ENCODE assay signal across 9 mouse cellular contexts in genomic region chr15:88867368-88868023, GRCm38 (mm10). TPM values are rescaled to one million over a fixed set of nuclear protein-coding genes. Genes with fewer than 3 reads are reported as not detected.
DNase-seq lines count a peak whose midpoint lies in the region; ATAC-seq lines count a peak whose summit lies in the region.
"Had no signal": no experiment of that assay in that cellular context is flagged by ENCODE, and none has a peak within 500 bp of the region (broad histone marks: within the 10 kb centered on the region; RNA-seq: fewer than 3 reads in every experiment).

No protein-coding gene starts in this region.

- H3K36me3 ChIP-seq in hindbrain, embryonic 16.5 days (ENCODE audit: control insufficient read depth, insufficient read depth, low read length), result peaks cover 16% of the 10 kb centered on the region
- peaks cover 43% of the 10 kb centered on the region for H3K36me3 ChIP-seq in hindbrain, embryonic 13.5 days
- H3K36me3 ChIP-seq in heart, embryonic 15.5 days, result peaks cover 22% of the 10 kb centered on the region
- peaks cover 32% of the 10 kb centered on the region for H3K36me3 ChIP-seq in limb, embryonic 13.5 days

- H3K9ac ChIP-seq in hindbrain, embryonic 16.5 days (ENCODE audit: low read depth, low read length), result no peak overlapping the region; the same call in 1 of the 2 replicates
- no peak overlapping the region for H3K9ac ChIP-seq in hindbrain, embryonic 13.5 days
- H3K9ac ChIP-seq in heart, embryonic 15.5 days, result 0 out of 2 replicates have a peak overlapping the region, but pooled peaks have one; percentile 19
- H3K9ac ChIP-seq in limb, embryonic 13.5 days, result peak overlapping the region; percentile 25; the same call in 1 of the 2 replicates
- H3K9ac ChIP-seq: midbrain, embryonic 12.5 days had no signal

- H3K4me3 ChIP-seq in hindbrain, embryonic 16.5 days (ENCODE audit: low read length), result no peak overlapping the region
- no peak overlapping the region for H3K4me3 ChIP-seq in hindbrain, embryonic 13.5 days
- H3K4me3 ChIP-seq in heart, embryonic 15.5 days, result no peak overlapping the region
- no peak overlapping the region for H3K4me3 ChIP-seq in limb, embryonic 13.5 days
- H3K4me3 ChIP-seq: midbrain, embryonic 12.5 days had no signal

- H3K27ac ChIP-seq in hindbrain, embryonic 16.5 days (ENCODE audit: low read depth, low read length), result peak overlapping the region; percentile 54; the same call in 1 of the 2 replicates
- H3K27ac ChIP-seq in hindbrain, embryonic 13.5 days, result no peak overlapping the region
- H3K27ac ChIP-seq in heart, embryonic 15.5 days, result peak overlapping the region; percentile 95
- H3K27ac ChIP-seq in limb, embryonic 13.5 days, result peak overlapping the region; percentile 61
- H3K27ac ChIP-seq: midbrain, embryonic 12.5 days had no signal

- DNase-seq in adrenal gland, postnatal 10 days, result peak; percentile 72
- DNase-seq in yolk sac, embryonic 10.5 days (ENCODE audit: low spot score), result peak; percentile 90
- DNase-seq in frontal cortex, adult 2 months (ENCODE audit: extremely low spot score in 1 of 2, low spot score in 1 of 2), result no peak
- DNase-seq in left cerebral cortex, adult 8-10 months (ENCODE audit: low spot score in 2 of 2), result no peak

- H3K4me2 ChIP-seq in hindbrain, embryonic 16.5 days (ENCODE audit: low read length), result no peak overlapping the region
- H3K4me2 ChIP-seq in hindbrain, embryonic 13.5 days, result no peak overlapping the region
- H3K4me2 ChIP-seq in heart, embryonic 15.5 days, result peak overlapping the region; percentile 47
- no peak overlapping the region for H3K4me2 ChIP-seq in limb, embryonic 13.5 days (replicated peaks)
- H3K4me2 ChIP-seq: midbrain, embryonic 12.5 days had no signal

- peaks cover 16% of the 10 kb centered on the region for H3K4me1 ChIP-seq in hindbrain, embryonic 16.5 days (ENCODE audit: control insufficient read depth, insufficient read depth, low read depth, low read length)
- peaks cover 24% of the 10 kb centered on the region for H3K4me1 ChIP-seq in hindbrain, embryonic 13.5 days (replicated peaks)
- peaks cover 46% of the 10 kb centered on the region for H3K4me1 ChIP-seq in heart, embryonic 15.5 days (replicated peaks)
- peaks cover 46% of the 10 kb centered on the region for H3K4me1 ChIP-seq in limb, embryonic 13.5 days

- no peak for ATAC-seq in hindbrain, embryonic 16.5 days
- ATAC-seq in hindbrain, embryonic 13.5 days (ENCODE audit: low FRiP score), result no peak
- ATAC-seq in heart, embryonic 15.5 days (replicated peaks; ENCODE audit: insufficient number of reproducible peaks, insufficient read depth, low FRiP score, low read depth), result peak; percentile 39
- no peak for ATAC-seq in limb, embryonic 13.5 days (ENCODE audit: low FRiP score, low read depth)

- no peaks in the 10 kb centered on the region for H3K9me3 ChIP-seq in hindbrain, embryonic 16.5 days (ENCODE audit: control insufficient read depth, low read length)
- no peaks in the 10 kb centered on the region for H3K9me3 ChIP-seq in hindbrain, embryonic 13.5 days
- no peaks in the 10 kb centered on the region for H3K9me3 ChIP-seq in heart, embryonic 15.5 days (replicated peaks)
- no peaks in the 10 kb centered on the region for H3K9me3 ChIP-seq in limb, embryonic 13.5 days
- H3K9me3 ChIP-seq: midbrain, embryonic 12.5 days had no signal

- no peaks in the 10 kb centered on the region for H3K27me3 ChIP-seq in hindbrain, embryonic 16.5 days (replicated peaks; ENCODE audit: control insufficient read depth, insufficient read depth, low read length)
- H3K27me3 ChIP-seq in hindbrain, embryonic 13.5 days, result no peaks in the 10 kb centered on the region
- no peaks in the 10 kb centered on the region for H3K27me3 ChIP-seq in heart, embryonic 15.5 days
- H3K27me3 ChIP-seq in limb, embryonic 13.5 days, result no peaks in the 10 kb centered on the region
- H3K27me3 ChIP-seq: midbrain, embryonic 12.5 days had no signal

- 40% methylated on average over 5 of the region's 5 CpGs for WGBS in hindbrain, embryonic 16.5 days
- WGBS in hindbrain, embryonic 13.5 days, result 39% methylated on average over 5 of the region's 5 CpGs
- WGBS in heart, embryonic 15.5 days, result 12% methylated on average over 5 of the region's 5 CpGs
- WGBS in limb, embryonic 13.5 days, result 21% methylated on average over 5 of the region's 5 CpGs

RNA-seq across cellular contexts. Expression of gene Pim3, which starts 5.5 kb away (rescaled TPM):
- polyA plus RNA-seq in hindbrain, embryonic 16.5 days (2015; fragmentation: Nextera tagmentation; extraction: Ambion mirVana), result 71.4 and 77.4 TPM in 2 replicates
- polyA plus RNA-seq in hindbrain, embryonic 13.5 days (2015; fragmentation: Nextera tagmentation; extraction: Ambion mirVana), result 45.6 and 47.2 TPM in 2 replicates
- total RNA-seq in adrenal gland, postnatal 10 days (2021), result 10 to 100 TPM; 41.2 to 76.8 TPM
- 61.4 and 71.9 TPM in 2 replicates for polyA plus RNA-seq in heart, embryonic 15.5 days (2015; fragmentation: Nextera tagmentation; extraction: Ambion mirVana)
- 50.7 and 52.2 TPM in 2 replicates for polyA plus RNA-seq in limb, embryonic 13.5 days (2015; fragmentation: Nextera tagmentation; extraction: Ambion mirVana)
- polyA plus RNA-seq in frontal cortex, adult 2 months (2012; rRNA removed), result 13.6 and 22.2 TPM in 2 replicates
- 10 to 100 TPM; 36.8 to 55.1 (median 43.8) TPM for total RNA-seq in left cerebral cortex, adult 8-10 months (2022)

RNA-seq across cellular contexts. Expression of gene Creld2, which starts 48.0 kb away (rescaled TPM):
- 61.0 and 61.9 TPM in 2 replicates for polyA plus RNA-seq in hindbrain, embryonic 16.5 days (2015; fragmentation: Nextera tagmentation; extraction: Ambion mirVana)
- 57.1 and 60.0 TPM in 2 replicates for polyA plus RNA-seq in hindbrain, embryonic 13.5 days (2015; fragmentation: Nextera tagmentation; extraction: Ambion mirVana)
- 10 to 100 TPM; 26.6 to 34.4 TPM for total RNA-seq in adrenal gland, postnatal 10 days (2021)
- polyA plus RNA-seq in heart, embryonic 15.5 days (2015; fragmentation: Nextera tagmentation; extraction: Ambion mirVana), result 47.5 and 62.1 TPM in 2 replicates
- 83.4 and 86.1 TPM in 2 replicates for polyA plus RNA-seq in limb, embryonic 13.5 days (2015; fragmentation: Nextera tagmentation; extraction: Ambion mirVana)
- polyA plus RNA-seq in frontal cortex, adult 2 months (2012; rRNA removed), result 24.1 and 31.2 TPM in 2 replicates
- total RNA-seq in left cerebral cortex, adult 8-10 months (2022), result 10 to 100 TPM; 16.4 to 22.3 (median 17.2) TPM

RNA-seq across cellular contexts. Expression of gene Alg12, which starts 48.4 kb away (rescaled TPM):
- 9.5 and 10.1 TPM in 2 replicates for polyA plus RNA-seq in hindbrain, embryonic 16.5 days (2015; fragmentation: Nextera tagmentation; extraction: Ambion mirVana)
- 8.1 and 8.7 TPM in 2 replicates for polyA plus RNA-seq in hindbrain, embryonic 13.5 days (2015; fragmentation: Nextera tagmentation; extraction: Ambion mirVana)
- 10 to 100 TPM; 10.4 to 10.7 TPM for total RNA-seq in adrenal gland, postnatal 10 days (2021)
- 8.6 and 11.2 TPM in 2 replicates for polyA plus RNA-seq in heart, embryonic 15.5 days (2015; fragmentation: Nextera tagmentation; extraction: Ambion mirVana)
- polyA plus RNA-seq in limb, embryonic 13.5 days (2015; fragmentation: Nextera tagmentation; extraction: Ambion mirVana), result 10.2 and 11.6 TPM in 2 replicates
- polyA plus RNA-seq in frontal cortex, adult 2 months (2012; rRNA removed), result 15.3 and 15.7 TPM in 2 replicates
- 10 to 100 TPM; 13.4 to 14.3 (median 14.2) TPM for total RNA-seq in left cerebral cortex, adult 8-10 months (2022)

Comparison
In these comparisons a context has a peak if more than half of its experiments do, and no peak if none do; other contexts are left out.
1. H3K9ac ChIP-seq: peak in heart, embryonic 15.5 days (single experiment) and limb, embryonic 13.5 days (single experiment); none in hindbrain, embryonic 16.5 days (single experiment) and hindbrain, embryonic 13.5 days (single experiment).
2. DNase-seq: peak in adrenal gland, postnatal 10 days (single experiment) and yolk sac, embryonic 10.5 days (single experiment); none in frontal cortex, adult 2 months (0 of 2) and left cerebral cortex, adult 8-10 months (0 of 2).